Mouse (Mus musculus): Measurements from ENCODE around the gene Oxnad1. TPM values are rescaled to one million over a fixed set of nuclear protein-coding genes. Genes with fewer than 3 reads are reported as not detected.

Oxnad1 gene
- polyA plus RNA-seq (2012; rRNA removed; ENCODE audit: low replicate concordance) = 18.0 and 22.6 TPM in 2 replicates

GRCm38 (mm10) chr14:32084761-32085485, at the start of gene Oxnad1:
TSS of gene Oxnad1 (plus strand) at chr14:32085374.

GRCm38 (mm10) chr14:32085486-32086201, 470 bp downstream of the Oxnad1 start, which contains the start of gene Dph3:
TSS of gene Dph3 (minus strand) at chr14:32085729.

GRCm38 (mm10) chr14:32141723-32142122, 56.5 kb downstream of the Oxnad1 start, which contains the start of gene Msmb:
TSS of gene Msmb (plus strand) at chr14:32142023.

Other genes with a start within 250 kb of the Oxnad1 start
- gene Galnt15, start 56.4 kb upstream of the Oxnad1 start, polyA plus RNA-seq (2012; rRNA removed; ENCODE audit: low replicate concordance) = 15.8 and 25.1 TPM in 2 replicates
- 10.1 and 30.8 TPM in 2 replicates for gene Dph3, start 355 bp downstream of the Oxnad1 start, polyA plus RNA-seq (2012; rRNA removed; ENCODE audit: low replicate concordance)
- gene Msmb, start 56.6 kb downstream of the Oxnad1 start, polyA plus RNA-seq (2012; rRNA removed; ENCODE audit: low replicate concordance) = not detected in 2 replicates
- 41.6 and 96.2 TPM in 2 replicates for gene Ncoa4, start 74.5 kb downstream of the Oxnad1 start, polyA plus RNA-seq (2012; rRNA removed; ENCODE audit: low replicate concordance)
- 149 and 243 TPM in 2 replicates for gene Timm23, start 116.5 kb downstream of the Oxnad1 start, polyA plus RNA-seq (2012; rRNA removed; ENCODE audit: low replicate concordance)
- gene Parg, start 116.6 kb downstream of the Oxnad1 start, polyA plus RNA-seq (2012; rRNA removed; ENCODE audit: low replicate concordance) = 4.5 and 5.1 TPM in 2 replicates
- 0.20 and 0.68 TPM in 2 replicates for gene Ogdhl, start 236.6 kb downstream of the Oxnad1 start, polyA plus RNA-seq (2012; rRNA removed; ENCODE audit: low replicate concordance)